Mouse (Mus musculus): Measurements from ENCODE around the gene Slu7. TPM values are rescaled to one million over a fixed set of nuclear protein-coding genes. Genes with fewer than 3 reads are reported as not detected.

Slu7 gene
- polyA plus RNA-seq, 1 experiment from 2014 or later: 56.9 TPM

DNA sequence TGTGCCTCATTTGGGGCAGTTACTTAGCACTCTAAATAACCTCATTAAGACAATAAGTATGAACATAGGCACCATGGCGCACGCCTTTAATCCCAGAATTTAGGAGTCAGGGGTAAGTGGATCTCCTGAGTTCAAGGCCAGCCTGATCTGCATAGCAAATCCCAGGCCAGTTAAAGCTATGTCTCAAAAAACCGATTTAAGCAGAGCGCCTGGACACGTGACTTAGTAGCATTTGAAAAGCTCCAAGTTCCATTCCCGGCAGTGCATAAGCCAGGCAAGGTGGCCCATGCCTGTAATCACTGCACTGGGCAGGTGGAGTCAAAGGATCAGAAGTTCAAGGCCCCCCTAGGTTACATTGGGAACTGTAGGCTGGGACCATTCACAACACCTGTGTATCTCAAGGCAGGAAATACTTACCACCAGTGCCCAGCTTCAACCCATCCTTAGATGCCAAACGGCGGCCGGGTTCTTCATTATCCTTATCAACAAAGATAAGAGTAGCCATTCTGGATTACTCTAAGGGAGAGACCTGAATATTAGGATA, 8.3 kb upstream of the Slu7 start:
- no peaks in the 10 kb centered on the region for H3K27me3 ChIP-seq
- H3K36me3 ChIP-seq: peaks cover 16% of the 10 kb centered on the region
- ATAC-seq (ENCODE audit: insufficient number of reproducible peaks, low FRiP score, low TSS enrichment, low read depth): 0 out of 2 replicates have a peak, but pooled peaks have one; percentile 51
- H3K9ac ChIP-seq: no peak overlapping the region
- peak overlapping the region; percentile 55 for H3K4me3 ChIP-seq (replicated peaks)
- H3K9me3 ChIP-seq (replicated peaks): no peaks in the 10 kb centered on the region
- WGBS: 92% methylated on average over 9 of the region's 9 CpGs
- H3K4me2 ChIP-seq (replicated peaks): peak overlapping the region; percentile 53
- H3K27ac ChIP-seq (replicated peaks): no peak overlapping the region
- peaks cover 7% of the 10 kb centered on the region for H3K4me1 ChIP-seq

DNA sequence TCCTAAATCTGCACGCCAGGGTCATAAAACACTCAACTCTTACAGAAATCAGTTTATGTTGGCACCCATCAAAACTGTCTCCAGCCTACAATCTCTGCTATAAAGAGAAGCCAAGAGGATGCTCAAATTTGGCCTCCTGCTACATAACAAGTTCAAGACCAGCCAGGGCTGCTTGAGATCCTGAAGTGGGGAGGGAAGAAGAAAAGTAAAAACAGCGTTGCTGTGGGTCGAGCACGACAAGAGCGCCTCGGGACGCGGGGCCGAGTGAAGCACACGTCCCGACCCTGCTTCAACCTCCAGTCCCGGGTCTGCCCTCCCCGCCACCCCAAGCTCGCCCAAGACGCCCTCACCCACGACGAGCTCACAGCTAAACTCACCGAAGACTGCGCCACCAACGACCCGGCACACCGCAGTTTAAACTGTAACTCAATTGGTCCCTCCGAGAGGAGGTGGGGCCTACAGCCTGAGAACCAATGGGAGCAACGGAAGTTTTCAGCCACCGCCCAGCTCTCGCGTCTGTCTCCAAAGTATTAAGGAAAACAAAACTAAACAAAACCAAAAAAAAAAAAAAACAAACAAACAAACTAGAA, 7.6 kb upstream of the Slu7 start, which contains the start of gene Pttg1:
Pttg1 (minus strand) TSS at position 428 of the 590 bp plus-strand sequence.
- H3K9me3 ChIP-seq (replicated peaks): no peaks in the 10 kb centered on the region
- no peaks in the 10 kb centered on the region for H3K27me3 ChIP-seq
- H3K36me3 ChIP-seq: peaks cover 12% of the 10 kb centered on the region
- peak within 1 kb of the TSS; percentile 55 for H3K4me3 ChIP-seq (replicated peaks)
- H3K9ac ChIP-seq: peak within 1 kb of the TSS; percentile 63
- WGBS: 3% methylated on average over 27 of the region's 27 CpGs
- peak within 1 kb of the TSS; percentile 53 for H3K4me2 ChIP-seq (replicated peaks)
- H3K27ac ChIP-seq (replicated peaks): peak within 1 kb of the TSS; percentile 58
- H3K4me1 ChIP-seq: peaks cover 7% of the 10 kb centered on the region
- ATAC-seq (ENCODE audit: insufficient number of reproducible peaks, low FRiP score, low TSS enrichment, low read depth): peak; percentile 92

DNA sequence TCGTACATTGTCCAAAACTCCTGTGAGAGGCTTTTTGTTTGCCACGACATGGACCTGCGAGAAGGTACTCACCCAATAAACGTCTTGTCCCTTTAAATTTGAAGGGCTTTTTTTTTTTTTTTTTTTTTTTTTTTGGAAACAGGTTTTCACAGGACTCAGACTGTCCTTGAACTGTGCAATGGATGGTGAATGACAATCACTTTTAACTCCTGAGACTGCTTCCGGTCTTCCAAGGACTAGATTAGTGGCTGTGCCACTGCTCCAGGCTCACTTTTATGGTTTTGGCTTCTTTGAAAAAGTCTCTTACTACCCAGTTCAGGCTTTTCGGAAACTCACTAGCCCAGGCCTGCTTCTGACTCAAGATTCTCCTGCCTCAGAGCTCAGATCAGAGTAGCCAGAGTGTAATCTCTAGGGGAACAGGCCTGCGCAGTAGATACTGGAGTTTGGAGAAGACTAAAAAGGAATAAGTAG, 7.1 kb upstream of the Slu7 start:
- no peak; the same call in 1 of the 2 replicates for ATAC-seq (ENCODE audit: insufficient number of reproducible peaks, low FRiP score, low TSS enrichment, low read depth)
- Histone ChIP-seq H3K4me3 (replicated peaks) (peak overlapping the region; percentile 55), H3K36me3 (peaks cover 9% of the 10 kb centered on the region; the same call in 1 of the 2 replicates), H3K9me3 (replicated peaks) (no peaks in the 10 kb centered on the region), H3K9ac (0 out of 2 replicates have a peak overlapping the region, but pooled peaks have one; percentile 6), H3K27ac (replicated peaks) (peak overlapping the region; percentile 58), H3K27me3 (no peaks in the 10 kb centered on the region), H3K4me2 (replicated peaks) (peak overlapping the region; percentile 53), H3K4me1 (peaks cover 7% of the 10 kb centered on the region)
- 13% methylated on average over 7 of the region's 7 CpGs for WGBS

DNA sequence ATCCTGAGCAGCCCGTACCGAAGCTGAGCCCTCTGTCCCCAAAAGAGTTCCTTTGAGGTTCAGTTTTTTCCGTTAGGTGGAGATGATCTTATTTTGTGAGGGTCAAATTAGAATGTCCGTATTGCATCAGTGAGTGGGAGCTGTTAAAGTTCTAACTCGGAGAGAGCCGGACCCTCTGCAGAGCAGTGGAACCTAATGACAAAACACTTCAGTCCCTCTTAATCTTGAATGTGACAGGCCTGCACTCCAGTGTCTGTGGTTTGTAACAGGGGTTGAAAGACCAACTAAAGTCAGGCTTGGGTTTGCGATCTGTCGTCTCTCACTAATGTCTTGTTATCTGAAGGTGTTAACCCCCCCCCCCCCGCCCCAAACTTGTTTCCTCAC, 472 bp downstream of the Slu7 start:
- Histone ChIP-seq H3K27ac (replicated peaks) (peak overlapping the region; percentile 39; the same call in 1 of the 2 replicates), H3K36me3 (peaks cover 18% of the 10 kb centered on the region), H3K9ac (peak overlapping the region; percentile 74), H3K4me2 (replicated peaks) (peak overlapping the region; percentile 51), H3K27me3 (no peaks in the 10 kb centered on the region), H3K4me3 (replicated peaks) (peak overlapping the region; percentile 93), H3K9me3 (replicated peaks) (no peaks in the 10 kb centered on the region), H3K4me1 (peaks cover 7% of the 10 kb centered on the region)
- 8% methylated on average over 9 of the region's 9 CpGs for WGBS
- 0 out of 2 replicates have a peak, but pooled peaks have one; percentile 15 for ATAC-seq (ENCODE audit: insufficient number of reproducible peaks, low FRiP score, low TSS enrichment, low read depth)

DNA sequence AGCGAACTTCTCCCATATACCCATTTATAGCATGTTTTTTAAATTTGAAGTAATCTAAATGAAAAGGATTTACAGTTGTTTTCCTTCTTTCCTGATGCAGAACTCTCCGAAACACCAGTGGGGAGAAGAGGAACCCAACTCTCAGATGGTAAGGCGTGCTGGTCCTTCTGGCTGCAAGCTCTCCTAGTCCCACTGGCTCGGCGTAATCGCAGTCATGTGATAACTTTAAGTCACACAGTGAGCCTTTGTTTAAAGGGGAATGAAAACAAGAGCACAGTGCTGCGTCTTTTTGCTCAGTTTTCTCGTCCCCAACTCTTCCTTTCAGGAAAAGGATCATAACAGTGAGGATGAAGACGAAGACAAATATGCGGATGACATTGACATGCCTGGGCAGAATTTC, 7.6 kb downstream of the Slu7 start:
- Histone ChIP-seq H3K4me2 (replicated peaks) (no peak overlapping the region), H3K9ac (no peak overlapping the region), H3K27me3 (no peaks in the 10 kb centered on the region), H3K27ac (replicated peaks) (no peak overlapping the region), H3K36me3 (peaks cover 88% of the 10 kb centered on the region), H3K9me3 (replicated peaks) (no peaks in the 10 kb centered on the region), H3K4me1 (no peaks in the 10 kb centered on the region), H3K4me3 (replicated peaks) (no peak overlapping the region)
- no peak for ATAC-seq (ENCODE audit: insufficient number of reproducible peaks, low FRiP score, low TSS enrichment, low read depth)
- 92% methylated on average over 10 of the region's 10 CpGs for WGBS

DNA sequence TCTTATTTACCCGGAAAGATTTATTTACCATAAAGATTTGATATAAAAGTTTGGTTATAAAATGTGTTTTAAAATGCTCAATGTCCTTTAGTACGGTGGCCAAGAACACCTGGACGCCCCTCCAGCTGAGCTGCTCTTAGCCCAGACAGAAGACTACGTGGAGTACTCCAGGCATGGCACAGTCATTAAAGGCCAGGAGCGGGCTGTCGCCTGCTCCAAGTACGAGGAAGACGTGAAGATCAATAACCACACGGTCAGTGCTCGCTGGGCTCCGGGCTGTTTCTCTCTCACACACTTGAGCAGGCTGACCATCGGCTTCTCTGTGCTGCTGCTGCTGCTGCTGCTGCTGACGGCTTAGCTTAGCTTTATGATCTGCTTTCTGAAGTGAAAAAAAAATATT, 9.6 kb downstream of the Slu7 start:
- no peak for ATAC-seq (ENCODE audit: insufficient number of reproducible peaks, low FRiP score, low TSS enrichment, low read depth)
- Histone ChIP-seq H3K9me3 (replicated peaks) (no peaks in the 10 kb centered on the region), H3K9ac (no peak overlapping the region), H3K4me3 (replicated peaks) (no peak overlapping the region), H3K4me2 (replicated peaks) (no peak overlapping the region), H3K4me1 (no peaks in the 10 kb centered on the region), H3K27me3 (no peaks in the 10 kb centered on the region), H3K27ac (replicated peaks) (no peak overlapping the region), H3K36me3 (peaks cover 89% of the 10 kb centered on the region)
- 95% methylated on average over 13 of the region's 13 CpGs for WGBS

DNA sequence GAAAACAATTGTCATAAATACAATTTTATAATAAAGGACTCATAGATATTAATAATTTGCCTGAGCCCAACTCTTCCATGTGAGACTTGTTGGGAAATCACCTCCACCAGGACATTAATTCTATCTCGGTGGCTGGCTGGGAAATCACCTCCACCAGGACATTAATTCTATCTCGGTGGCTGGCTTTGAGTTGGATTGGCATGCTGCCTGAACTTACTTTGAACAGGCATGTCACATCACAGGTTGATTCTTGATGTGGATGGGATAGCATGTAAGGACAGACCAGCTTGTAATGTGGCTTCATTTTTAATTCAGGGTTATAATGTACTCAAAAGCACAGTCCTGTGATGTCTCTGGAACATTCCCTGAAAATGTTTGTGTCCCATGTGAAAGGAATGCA, 16.4 kb downstream of the Slu7 start:
- WGBS: 74% methylated on average over 2 of the region's 2 CpGs
- Histone ChIP-seq H3K4me3 (replicated peaks) (no peak overlapping the region), H3K4me1 (no peaks in the 10 kb centered on the region), H3K9me3 (replicated peaks) (no peaks in the 10 kb centered on the region), H3K27ac (replicated peaks) (no peak overlapping the region), H3K27me3 (no peaks in the 10 kb centered on the region), H3K4me2 (replicated peaks) (no peak overlapping the region), H3K36me3 (peaks cover 25% of the 10 kb centered on the region), H3K9ac (no peak overlapping the region)
- no peak for ATAC-seq (ENCODE audit: insufficient number of reproducible peaks, low FRiP score, low TSS enrichment, low read depth)

DNA sequence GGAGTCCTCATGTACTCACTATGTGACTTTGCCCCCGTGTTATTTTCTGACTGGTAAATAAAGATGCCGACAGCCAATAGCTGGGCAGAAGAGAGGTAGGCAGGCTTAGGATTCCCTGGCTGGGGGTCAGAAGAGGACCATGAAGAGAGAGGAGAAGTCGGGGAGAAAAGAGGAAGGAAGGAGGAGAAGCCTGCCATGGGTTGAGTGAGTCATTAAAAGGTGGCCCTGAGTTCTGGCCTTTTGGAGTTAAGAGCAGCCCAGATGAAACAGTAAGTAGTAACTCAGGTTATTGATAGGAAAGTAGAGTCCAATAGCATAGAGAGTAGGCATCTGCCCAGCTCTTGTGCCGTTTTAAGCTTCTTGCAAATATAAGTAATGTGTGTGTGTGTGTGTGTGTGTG, 17.8 kb downstream of the Slu7 start:
- Histone ChIP-seq H3K4me1 (no peaks in the 10 kb centered on the region), H3K27me3 (no peaks in the 10 kb centered on the region), H3K9ac (no peak overlapping the region), H3K9me3 (replicated peaks) (no peaks in the 10 kb centered on the region), H3K36me3 (peaks cover 11% of the 10 kb centered on the region), H3K4me3 (replicated peaks) (no peak overlapping the region), H3K27ac (replicated peaks) (no peak overlapping the region), H3K4me2 (replicated peaks) (no peak overlapping the region)
- no peak for ATAC-seq (ENCODE audit: insufficient number of reproducible peaks, low FRiP score, low TSS enrichment, low read depth)
- 64% methylated on average over 4 of the region's 4 CpGs for WGBS

DNA sequence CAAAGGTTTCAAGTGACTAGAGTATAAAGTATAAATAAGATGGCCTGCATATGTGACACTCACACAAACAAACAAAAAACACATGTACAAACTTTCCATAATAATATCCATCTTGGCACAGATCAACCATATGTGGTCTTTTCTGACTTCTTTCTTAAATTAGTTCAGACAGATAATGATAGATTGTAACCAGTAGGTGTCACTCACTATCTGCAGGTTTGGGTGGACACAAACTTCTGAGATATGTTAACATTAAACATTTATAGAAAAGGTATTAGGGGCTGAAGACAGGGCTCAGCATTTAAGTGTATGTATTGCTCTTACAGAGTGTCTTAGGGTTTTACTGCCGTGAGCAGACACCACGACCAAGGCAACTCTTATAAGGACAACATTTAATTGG, 18.7 kb downstream of the Slu7 start:
- Histone ChIP-seq H3K9me3 (replicated peaks) (no peaks in the 10 kb centered on the region), H3K4me2 (replicated peaks) (no peak overlapping the region), H3K4me3 (replicated peaks) (no peak overlapping the region), H3K4me1 (no peaks in the 10 kb centered on the region), H3K27me3 (no peaks in the 10 kb centered on the region), H3K27ac (replicated peaks) (no peak overlapping the region), H3K36me3 (peaks cover 5% of the 10 kb centered on the region), H3K9ac (no peak overlapping the region)
- WGBS: 54% methylated on average over 2 of the region's 2 CpGs
- no peak for ATAC-seq (ENCODE audit: insufficient number of reproducible peaks, low FRiP score, low TSS enrichment, low read depth)

DNA sequence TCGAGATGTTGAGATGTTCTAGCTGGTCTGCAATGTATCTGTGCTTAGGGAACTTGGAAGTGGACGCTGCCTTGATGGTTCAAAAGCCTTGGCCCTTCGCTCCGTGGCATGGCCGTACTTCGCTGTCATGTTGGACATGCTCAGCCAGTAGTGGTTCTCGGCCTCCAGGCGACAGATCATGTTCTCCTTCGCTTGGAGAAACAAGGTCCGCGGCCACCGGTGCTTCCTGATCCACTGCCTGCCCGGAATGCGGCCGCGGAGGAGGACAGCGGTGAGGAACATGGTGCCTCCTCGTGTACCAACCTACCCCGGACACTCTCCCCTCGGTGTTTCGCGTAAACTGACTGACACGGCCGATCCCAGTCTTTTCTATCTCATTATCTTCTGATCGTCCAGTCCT, 29.7 kb downstream of the Slu7 start:
- WGBS: 92% methylated on average over 25 of the region's 25 CpGs
- ATAC-seq (ENCODE audit: insufficient number of reproducible peaks, low FRiP score, low TSS enrichment, low read depth): no peak

DNA sequence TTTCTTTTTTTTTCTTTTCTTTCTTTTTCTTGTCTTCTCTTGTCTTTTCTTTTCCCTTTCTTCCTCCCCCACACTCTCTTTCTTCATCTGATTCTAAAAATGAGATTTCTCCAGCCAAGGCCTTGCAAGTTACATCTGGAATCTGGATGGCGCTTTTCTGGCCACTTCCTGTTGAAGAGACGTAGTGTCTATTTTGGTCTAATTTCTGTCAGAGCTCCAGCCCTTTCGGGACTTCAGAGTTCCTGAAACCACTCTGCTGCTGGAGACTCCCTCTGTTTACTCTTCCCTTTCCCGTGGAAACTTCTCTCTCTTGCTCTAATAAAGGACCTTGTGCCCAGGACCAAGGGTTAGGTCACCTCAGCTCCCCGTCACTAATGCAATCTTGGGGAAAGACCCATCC, 36.6 kb downstream of the Slu7 start:
- Histone ChIP-seq H3K36me3 (no peaks in the 10 kb centered on the region), H3K27ac (replicated peaks) (peak overlapping the region; percentile 77), H3K4me2 (replicated peaks) (no peak overlapping the region), H3K27me3 (no peaks in the 10 kb centered on the region), H3K9ac (no peak overlapping the region), H3K4me1 (peaks cover 11% of the 10 kb centered on the region), H3K9me3 (replicated peaks) (no peaks in the 10 kb centered on the region), H3K4me3 (replicated peaks) (no peak overlapping the region)
- WGBS: 35% methylated on average over 5 of the region's 5 CpGs
- no peak for ATAC-seq (ENCODE audit: insufficient number of reproducible peaks, low FRiP score, low TSS enrichment, low read depth)

More for the DNA sequence above, 29.7 kb downstream of the Slu7 start:
- Histone ChIP-seq H3K4me2 (replicated peaks) (no peak overlapping the region), H3K27ac (replicated peaks) (no peak overlapping the region), H3K9ac (no peak overlapping the region), H3K4me3 (replicated peaks) (no peak overlapping the region), H3K4me1 (no peaks in the 10 kb centered on the region), H3K27me3 (no peaks in the 10 kb centered on the region), H3K36me3 (no peaks in the 10 kb centered on the region), H3K9me3 (replicated peaks) (no peaks in the 10 kb centered on the region)

All from embryonic facial prominence, embryonic 15.5 days (tissue).